Mouse (Mus musculus) intestine, embryonic 16.5 days (tissue): ENCODE results near the gene Tmem229b. TPM values are rescaled to one million over a fixed set of nuclear protein-coding genes. Genes with fewer than 3 reads are reported as not detected.
A peak's percentile ranks its signal among the peaks of the same experiment; 100 is the strongest.

Experiments used
- ATAC-seq: fragments of 200-750 bp; cut with Nextera tagmentation; 2 replicates; pipeline ENCODE4 v1.8.0; 2017; ENCODE audit warnings: moderate TSS enrichment, moderate library complexity
- H3K27ac ChIP-seq: fragments of 300-500 bp; sonication (generic); 2 replicates; pipeline ENCODE4 v1.5.1; 2014; ENCODE audit warnings: mild to moderate bottlenecking, low read length
- H3K27me3 ChIP-seq: fragments of 300-500 bp; sonication (generic); replicated peaks from 2 replicates; pipeline ENCODE4 v1.6.1; 2014; ENCODE audit warnings: low read length, control low read depth, mixed read lengths; ENCODE audit not compliant: control insufficient read depth, insufficient read depth
- H3K36me3 ChIP-seq: fragments of 300-500 bp; sonication (generic); 2 replicates; pipeline ENCODE4 v1.6.1; 2014; ENCODE audit warnings: low read length, control low read depth; ENCODE audit not compliant: control insufficient read depth, insufficient read depth
- H3K4me1 ChIP-seq: fragments of 300-500 bp; sonication (generic); 2 replicates; pipeline ENCODE4 v1.6.1; 2014; ENCODE audit warnings: low read length, control low read depth, mixed read lengths; ENCODE audit not compliant: control insufficient read depth, insufficient read depth
- H3K4me2 ChIP-seq: fragments of 300-500 bp; sonication (generic); 2 replicates; pipeline ENCODE4 v1.6.1; 2014; ENCODE audit warnings: low read depth, low read length, control low read depth
- H3K4me3 ChIP-seq: fragments of 300-500 bp; sonication (generic); 2 replicates; pipeline ENCODE4 v1.5.1; 2014; ENCODE audit warnings: mild to moderate bottlenecking, low read length
- H3K9ac ChIP-seq: fragments of 300-500 bp; sonication (generic); 2 replicates; pipeline ENCODE4 v1.6.1; 2014; ENCODE audit warnings: low read depth, low read length
- H3K9me3 ChIP-seq: fragments of 300-500 bp; sonication (generic); 2 replicates; pipeline ENCODE4 v1.6.1; 2016; ENCODE audit warnings: low read length, control low read depth; ENCODE audit not compliant: control insufficient read depth
- WGBS: fragments of 180-500 bp; shearing (Covaris S2); extraction: QIAGEN DNeasy Blood & Tissue Kit; methylation state at CpG from one replicate; pipeline ENCODE4 v1.1.7; 2014; 5-methylcytosine and 5-hydroxymethylcytosine counted together
- polyA plus RNA-seq: library from polyadenylated mRNA; unstranded; fragments of >200 nt; fragmentation: Nextera tagmentation; extraction: Ambion mirVana; gene quantifications from 2 replicates; pipeline ENCODE4 v1.2.1, GENCODE M21; 2015

Gene Tmem229b
- polyA plus RNA-seq, 1 experiment from 2014 or later = 5.1 TPM

DNA sequence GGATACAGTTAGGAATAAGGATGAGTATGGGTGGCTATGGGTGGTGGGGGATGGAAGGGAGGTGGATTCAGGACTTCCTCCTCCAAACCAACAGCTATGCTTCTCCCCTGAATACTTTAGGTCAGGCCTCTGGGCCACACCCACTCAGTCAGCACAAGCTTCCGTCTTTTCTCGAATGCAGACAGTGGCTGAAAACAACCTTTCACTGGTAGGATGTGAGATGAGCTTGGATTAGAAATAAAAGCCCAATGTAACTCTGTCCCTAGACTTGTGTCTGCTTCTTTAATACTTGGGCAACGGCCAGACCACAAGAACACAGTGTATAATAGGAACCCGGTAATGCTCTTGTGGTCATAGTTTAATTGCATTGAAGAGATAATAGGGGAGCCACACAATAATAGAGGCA lies 10.6 kb upstream of the Tmem229b start:
- Histone ChIP-seq H3K36me3 (no peaks in the 10 kb centered on the region), H3K4me2 (no peak overlapping the region), H3K9me3 (no peaks in the 10 kb centered on the region), H3K27ac (no peak overlapping the region), H3K27me3 (no peaks in the 10 kb centered on the region), H3K4me1 (no peaks in the 10 kb centered on the region), H3K4me3 (no peak overlapping the region), H3K9ac (no peak overlapping the region)
- 49% methylated on average over 4 of the region's 4 CpGs for WGBS
- no peak for ATAC-seq

DNA sequence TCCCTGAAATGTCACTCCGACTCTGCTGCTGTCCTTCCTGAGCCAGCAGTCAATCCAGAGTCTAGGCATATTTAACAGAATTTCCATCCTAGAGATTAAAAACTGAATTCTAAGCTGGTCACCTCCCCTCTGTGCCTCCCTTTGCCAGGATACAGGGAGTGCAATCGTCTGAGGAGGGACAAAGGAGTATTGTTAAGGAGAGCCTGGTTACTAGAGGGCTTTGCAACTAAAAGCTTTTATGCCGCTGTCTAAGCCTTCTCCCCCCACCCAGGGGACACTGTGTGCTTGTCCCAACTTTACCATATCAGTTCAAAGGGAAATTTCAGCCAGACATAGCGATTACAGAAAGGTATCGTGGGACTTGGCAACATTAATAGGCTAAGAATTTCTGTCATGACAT lies 8.7 kb upstream of the Tmem229b start:
- no peak for ATAC-seq
- Histone ChIP-seq H3K9ac (no peak overlapping the region), H3K9me3 (no peaks in the 10 kb centered on the region), H3K4me1 (no peaks in the 10 kb centered on the region), H3K27ac (no peak overlapping the region), H3K4me3 (no peak overlapping the region), H3K27me3 (no peaks in the 10 kb centered on the region), H3K4me2 (no peak overlapping the region), H3K36me3 (no peaks in the 10 kb centered on the region)
- 51% methylated on average over 5 of the region's 5 CpGs for WGBS

GRCm38 (mm10) chr12:79010569-79010968 lies 3.1 kb upstream of the Tmem229b start:
- H3K27me3 ChIP-seq = no peaks in the 10 kb centered on the region
- peaks cover 8% of the 10 kb centered on the region; the same call in 1 of the 2 replicates for H3K4me1 ChIP-seq
- H3K9ac ChIP-seq = no peak overlapping the region

GRCm38 (mm10) chr12:79006478-79007125 lies 825 bp downstream of the Tmem229b start:
- under 1% methylated on average over 48 of the region's 53 CpGs for WGBS
- peaks cover 8% of the 10 kb centered on the region; the same call in 1 of the 2 replicates for H3K4me1 ChIP-seq
- H3K27me3 ChIP-seq = 0 out of 2 replicates have a peak, but pooled peaks cover 3% of the 10 kb centered on the region
- ATAC-seq = peak; percentile 69
- no peaks in the 10 kb centered on the region; the same call in 1 of the 2 replicates for H3K36me3 ChIP-seq
- no peak overlapping the region for H3K27ac ChIP-seq
- peak overlapping the region; percentile 95 for H3K4me2 ChIP-seq
- H3K4me3 ChIP-seq = peak overlapping the region; percentile 100
- no peaks in the 10 kb centered on the region for H3K9me3 ChIP-seq
- H3K9ac ChIP-seq = peak overlapping the region; percentile 88

More at GRCm38 (mm10) chr12:79010569-79010968, 3.1 kb upstream of the Tmem229b start:
- no peaks in the 10 kb centered on the region; the same call in 1 of the 2 replicates for H3K36me3 ChIP-seq
- 40% methylated on average over 3 of the region's 3 CpGs for WGBS
- H3K4me3 ChIP-seq = no peak overlapping the region
- no peak overlapping the region for H3K4me2 ChIP-seq
- H3K27ac ChIP-seq = 0 out of 2 replicates have a peak overlapping the region, but pooled peaks have one; percentile 11
- ATAC-seq = no peak
- no peaks in the 10 kb centered on the region for H3K9me3 ChIP-seq

GRCm38 (mm10) chr12:79006076-79006475 lies 1.4 kb downstream of the Tmem229b start:
- Histone ChIP-seq H3K27me3 (0 out of 2 replicates have a peak, but pooled peaks cover 3% of the 10 kb centered on the region), H3K4me1 (peaks cover 8% of the 10 kb centered on the region; the same call in 1 of the 2 replicates), H3K9me3 (no peaks in the 10 kb centered on the region), H3K4me3 (peak overlapping the region; percentile 100), H3K4me2 (peak overlapping the region; percentile 95), H3K9ac (peak overlapping the region; percentile 88), H3K36me3 (no peaks in the 10 kb centered on the region; the same call in 1 of the 2 replicates), H3K27ac (no peak overlapping the region)
- no peak for ATAC-seq
- 32% methylated on average over 9 of the region's 9 CpGs for WGBS

DNA sequence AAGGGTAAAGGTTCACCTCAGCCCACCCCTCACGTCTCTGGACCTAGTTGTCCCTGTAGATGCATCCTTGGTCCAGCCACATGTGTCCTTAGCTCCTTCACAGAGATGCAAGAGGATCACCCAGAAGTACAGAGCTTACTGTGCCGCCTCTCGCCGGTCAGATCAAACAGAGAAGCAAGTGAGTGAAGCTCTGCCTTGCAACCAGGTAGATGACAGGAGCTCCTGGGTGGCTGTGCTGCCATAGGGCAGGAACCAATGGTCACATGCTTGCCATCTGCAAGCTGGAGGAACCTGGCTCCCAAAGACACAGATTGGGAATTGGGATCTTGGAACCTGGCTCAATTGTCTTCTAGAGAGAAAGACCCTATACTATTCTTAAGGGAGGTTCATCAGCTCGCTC lies 2.0 kb downstream of the Tmem229b start:
- Histone ChIP-seq H3K27ac (no peak overlapping the region), H3K4me2 (no peak overlapping the region), H3K9me3 (no peaks in the 10 kb centered on the region), H3K36me3 (no peaks in the 10 kb centered on the region; the same call in 1 of the 2 replicates), H3K4me1 (peaks cover 8% of the 10 kb centered on the region; the same call in 1 of the 2 replicates), H3K27me3 (0 out of 2 replicates have a peak, but pooled peaks cover 3% of the 10 kb centered on the region), H3K4me3 (no peak overlapping the region), H3K9ac (no peak overlapping the region)
- ATAC-seq = no peak
- WGBS = 87% methylated on average over 5 of the region's 5 CpGs

- Histone ChIP-seq H3K4me1 (peaks cover 8% of the 10 kb centered on the region; the same call in 1 of the 2 replicates), H3K27ac (no peak overlapping the region), H3K27me3 (0 out of 2 replicates have a peak, but pooled peaks cover 3% of the 10 kb centered on the region), H3K4me3 (no peak overlapping the region), H3K9ac (no peak overlapping the region), H3K4me2 (no peak overlapping the region), H3K36me3 (no peaks in the 10 kb centered on the region; the same call in 1 of the 2 replicates), H3K9me3 (no peaks in the 10 kb centered on the region)
- no peak for ATAC-seq
- WGBS = 91% methylated on average over 3 of the region's 3 CpGs
Observed at GRCm38 (mm10) chr12:79002978-79003377, 4.4 kb downstream of the Tmem229b start.

- no peak overlapping the region for H3K9ac ChIP-seq
- H3K9me3 ChIP-seq = no peaks in the 10 kb centered on the region
- H3K27ac ChIP-seq = no peak overlapping the region
- no peak overlapping the region for H3K4me3 ChIP-seq
- ATAC-seq = no peak
- H3K4me2 ChIP-seq = no peak overlapping the region
- H3K36me3 ChIP-seq = no peaks in the 10 kb centered on the region; the same call in 1 of the 2 replicates
- H3K4me1 ChIP-seq = peaks cover 6% of the 10 kb centered on the region; the same call in 1 of the 2 replicates
- 76% methylated on average over 5 of the region's 5 CpGs for WGBS
- 0 out of 2 replicates have a peak, but pooled peaks cover 3% of the 10 kb centered on the region for H3K27me3 ChIP-seq
Observed at GRCm38 (mm10) chr12:79002406-79002805, 5.0 kb downstream of the Tmem229b start.

DNA sequence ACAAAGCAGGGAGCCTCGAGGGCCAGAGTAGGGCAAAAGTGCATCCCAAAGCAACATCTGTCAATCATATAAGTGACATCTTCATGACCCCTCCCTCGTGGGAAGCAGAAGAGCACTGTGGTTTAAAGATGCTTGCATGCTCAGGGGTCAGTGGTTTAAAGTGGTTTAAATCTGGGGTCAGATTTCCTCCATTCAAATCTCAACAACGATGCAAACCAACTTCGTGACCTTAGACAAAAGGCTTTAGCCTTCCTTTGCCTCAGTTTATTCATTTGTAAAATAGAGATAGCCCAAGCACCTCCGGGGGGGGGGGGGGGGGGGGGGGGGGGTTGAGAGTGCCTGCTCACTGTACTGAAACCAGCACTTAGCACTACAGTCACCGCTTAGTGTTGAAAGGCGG lies 10.7 kb downstream of the Tmem229b start:
- Histone ChIP-seq H3K4me2 (no peak overlapping the region), H3K27me3 (no peaks in the 10 kb centered on the region), H3K9ac (no peak overlapping the region), H3K4me1 (no peaks in the 10 kb centered on the region), H3K9me3 (no peaks in the 10 kb centered on the region), H3K36me3 (no peaks in the 10 kb centered on the region), H3K4me3 (no peak overlapping the region), H3K27ac (no peak overlapping the region)
- ATAC-seq = no peak
- 37% methylated on average over 7 of the region's 7 CpGs for WGBS
